Mouse (Mus musculus) cerebellum, adult (tissue): ENCODE results near the gene Pmpcb.
A peak's percentile ranks its signal among the peaks of the same experiment; 100 is the strongest.
"Not testable (repeated sequence)": the region's sequence is repeated elsewhere in the genome, so short reads cannot be mapped to it uniquely, and the experiment has no call there.

Experiments
- ATAC-seq: cut with Nextera tagmentation; 2 replicates; pipeline ENCODE4 v1.9.2; 2017; ENCODE audit warnings: mild to moderate bottlenecking, moderate library complexity, mixed read lengths; ENCODE audit not compliant: insufficient number of reproducible peaks, low FRiP score, low TSS enrichment

Gene Pmpcb

DNA sequence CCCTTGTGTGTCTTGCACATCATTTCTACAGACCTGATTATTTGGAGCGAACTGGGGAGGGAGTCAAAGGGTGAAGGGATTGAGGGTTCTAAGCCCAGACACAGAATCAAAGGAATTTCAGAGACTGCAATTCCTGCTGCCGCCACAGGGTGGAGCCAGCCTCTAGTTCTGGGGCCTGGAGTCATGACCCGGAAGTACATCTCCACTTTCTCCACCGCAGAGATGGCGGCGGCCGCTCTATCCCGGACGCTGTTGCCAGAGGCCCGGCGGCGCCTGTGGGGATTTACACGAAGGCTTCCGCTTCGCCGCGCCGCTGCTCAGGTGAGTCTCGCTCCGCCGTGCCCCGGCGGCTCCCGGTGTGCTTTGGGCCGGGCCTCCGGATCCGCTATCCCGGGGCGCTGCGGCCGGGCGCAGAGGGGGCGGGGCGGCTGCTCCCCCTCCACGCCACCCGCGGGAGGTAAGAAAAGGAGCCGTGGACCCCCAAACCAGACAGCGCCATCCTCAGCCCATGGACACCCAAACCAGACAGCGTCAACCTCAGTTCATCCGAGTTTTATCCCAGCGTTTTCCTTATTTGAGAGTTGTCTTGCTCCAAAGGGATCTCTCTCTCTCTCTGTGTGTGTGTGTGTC, at the start of gene Pmpcb:
Gene Pmpcb (plus strand): TSS at position 186 of the 630 bp plus-strand sequence.
- ATAC-seq: peak; percentile 91

DNA sequence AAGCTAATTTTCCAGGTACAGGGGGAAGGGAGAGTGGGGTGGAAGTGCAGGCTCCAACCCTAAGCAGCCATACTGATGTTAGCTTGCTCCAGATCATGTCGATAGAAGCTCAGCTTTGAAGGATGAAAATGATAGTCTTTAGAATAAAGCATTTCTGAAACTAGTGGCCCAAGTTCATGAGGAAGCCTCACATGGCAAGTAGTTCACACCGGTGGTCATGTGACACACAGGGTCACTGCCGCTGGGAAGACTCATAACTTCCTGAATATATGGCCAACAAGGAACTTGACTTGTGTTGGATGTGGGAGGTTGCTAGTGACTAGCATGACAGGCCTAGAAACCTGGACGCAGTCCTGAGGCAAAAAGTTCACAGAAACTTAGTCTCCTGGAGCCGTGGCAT, 44.7 kb upstream of the Pmpcb start:
- no peak for ATAC-seq

DNA sequence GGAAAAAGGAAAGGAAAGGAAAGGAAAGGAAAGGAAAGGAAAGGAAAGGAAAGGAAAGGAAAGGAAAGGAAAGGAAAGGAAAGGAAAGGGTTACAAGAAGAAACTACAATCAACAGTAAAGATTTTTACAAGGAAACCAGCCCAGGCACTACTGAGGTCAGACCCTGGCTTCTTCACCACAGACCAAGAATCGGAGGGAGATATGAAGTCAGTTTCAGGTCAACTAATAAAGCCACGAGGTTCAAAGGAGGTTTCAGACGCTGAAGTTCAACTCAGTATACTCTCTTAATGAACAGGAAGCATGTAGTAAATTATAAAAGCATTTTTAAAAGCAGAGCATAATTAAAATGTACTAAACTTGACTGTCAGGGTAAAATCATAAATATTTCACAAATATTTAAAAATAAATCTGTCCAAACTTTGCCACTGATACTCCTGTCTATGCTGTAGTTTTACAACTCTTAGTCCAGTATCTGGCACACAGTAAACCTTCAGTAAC, 43.5 kb upstream of the Pmpcb start:
- ATAC-seq: no peak

DNA sequence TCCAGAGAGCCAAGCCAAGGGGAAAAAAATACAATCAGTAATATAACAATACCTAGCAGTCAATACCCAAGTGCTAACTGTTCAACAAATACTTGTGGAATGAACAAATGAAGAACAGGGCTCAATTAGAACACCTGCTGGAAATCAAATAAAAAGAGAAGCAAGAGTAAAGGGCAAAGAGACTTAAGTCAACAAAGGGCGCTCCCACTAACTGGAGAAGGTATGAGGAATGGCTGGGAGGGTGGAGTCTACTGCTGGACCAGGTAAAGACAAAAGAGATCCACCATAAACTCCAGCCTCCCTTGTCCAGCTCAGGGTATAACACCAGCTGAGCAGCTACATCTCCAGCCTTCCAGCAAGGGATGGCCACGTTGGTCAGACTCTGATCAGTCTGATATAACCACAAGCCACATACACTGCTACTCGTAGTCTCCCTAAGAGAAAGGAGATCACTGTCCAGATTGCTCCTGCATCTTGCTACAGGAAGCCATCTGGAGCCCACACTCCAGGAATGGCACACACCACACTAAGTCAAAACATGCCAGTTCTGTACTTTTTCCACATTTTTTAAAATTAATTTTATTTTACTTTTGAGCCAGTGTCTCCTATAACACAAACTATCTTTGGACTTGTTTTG, 42.0 kb upstream of the Pmpcb start:
- 0 out of 2 replicates have a peak, but pooled peaks have one; percentile 20 for ATAC-seq

- not testable (repeated sequence) for ATAC-seq
These were observed 37.4 kb upstream of the Pmpcb start for GRCm38 (mm10) chr5:21699555-21699954.

DNA sequence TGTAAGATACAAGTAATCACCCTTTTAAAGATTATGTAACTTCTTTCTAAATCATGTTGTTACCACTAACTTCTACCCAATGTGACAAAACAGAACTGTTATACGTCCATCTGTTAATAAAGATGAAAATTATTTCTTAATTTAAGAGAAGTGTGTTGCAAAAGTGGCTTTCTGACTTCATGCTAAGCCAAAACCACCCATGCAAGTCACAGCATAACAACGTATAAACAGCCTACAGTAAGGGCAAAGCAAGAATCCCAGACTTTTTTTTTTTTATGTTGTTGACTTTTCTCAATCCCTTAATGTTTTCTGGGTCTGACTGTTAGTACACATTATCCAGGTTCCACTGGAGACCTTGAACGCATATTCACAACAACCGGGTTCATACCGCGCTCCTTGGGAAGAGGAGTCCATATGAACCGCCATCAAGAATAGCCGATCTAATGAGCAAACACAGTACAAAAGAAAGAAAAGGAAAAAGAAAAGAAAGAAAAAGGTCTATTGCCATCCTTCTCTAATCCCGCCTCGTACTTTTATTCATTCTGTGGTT, 36.6 kb upstream of the Pmpcb start:
- ATAC-seq: no peak

DNA sequence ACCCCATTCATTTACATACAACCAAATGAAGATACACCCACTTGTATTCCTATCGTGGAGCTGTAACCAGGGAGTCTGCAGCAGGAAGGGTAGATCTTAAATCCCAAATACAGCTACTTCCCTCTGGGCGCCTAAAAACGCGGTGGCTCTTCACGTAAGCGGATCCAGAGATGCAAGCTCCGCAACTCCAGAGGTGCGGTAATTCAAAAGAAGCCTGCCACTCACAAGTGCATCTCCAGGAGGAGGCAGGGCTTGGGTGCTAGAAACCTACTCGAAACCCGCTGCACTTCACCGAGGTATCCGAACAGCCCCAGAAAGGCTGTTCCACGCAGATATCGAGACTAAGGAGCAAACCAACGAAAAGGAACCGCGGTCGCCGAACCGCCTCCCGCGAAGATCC, 36.0 kb upstream of the Pmpcb start:
- peak; percentile 81 for ATAC-seq

DNA sequence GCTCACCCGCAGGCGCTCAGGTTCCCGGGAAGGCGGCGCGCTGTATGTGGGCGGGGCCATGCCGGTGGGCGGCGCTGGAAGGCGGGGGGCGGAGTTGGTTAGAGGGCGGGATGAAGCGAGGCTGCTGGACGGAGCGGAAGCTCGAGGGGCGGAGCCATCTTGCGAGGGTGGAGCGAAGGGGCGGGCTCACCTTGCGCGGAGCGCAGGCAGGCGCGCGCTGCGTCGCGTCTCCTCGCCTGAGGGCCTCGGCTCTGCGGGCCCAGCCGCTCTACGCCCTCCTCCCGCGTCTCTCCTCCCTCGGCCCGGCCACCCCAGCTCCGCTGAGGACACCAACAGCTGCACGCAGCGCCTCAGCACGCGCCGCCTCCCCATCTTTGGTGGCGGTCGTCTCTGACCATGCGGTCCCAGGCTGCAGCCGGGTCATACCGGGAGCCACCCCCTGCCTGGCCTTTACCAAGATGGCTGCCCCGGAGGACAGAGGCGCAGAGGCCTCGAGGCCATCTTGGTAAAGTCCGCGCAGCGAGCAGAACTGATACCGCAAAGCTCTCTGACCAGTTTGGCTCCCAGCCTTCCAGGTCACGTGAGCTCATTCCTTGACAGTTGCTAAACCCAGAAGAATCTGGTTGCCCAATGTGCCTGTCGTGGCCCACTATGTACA, 35.5 kb upstream of the Pmpcb start, which contains the start of gene Napepld:
Gene Napepld (minus strand): TSS at position 46 of the 658 bp plus-strand sequence.
- peak; percentile 94 for ATAC-seq

- ATAC-seq: no peak
These were observed 35.0 kb upstream of the Pmpcb start for GRCm38 (mm10) chr5:21702009-21702364.

DNA sequence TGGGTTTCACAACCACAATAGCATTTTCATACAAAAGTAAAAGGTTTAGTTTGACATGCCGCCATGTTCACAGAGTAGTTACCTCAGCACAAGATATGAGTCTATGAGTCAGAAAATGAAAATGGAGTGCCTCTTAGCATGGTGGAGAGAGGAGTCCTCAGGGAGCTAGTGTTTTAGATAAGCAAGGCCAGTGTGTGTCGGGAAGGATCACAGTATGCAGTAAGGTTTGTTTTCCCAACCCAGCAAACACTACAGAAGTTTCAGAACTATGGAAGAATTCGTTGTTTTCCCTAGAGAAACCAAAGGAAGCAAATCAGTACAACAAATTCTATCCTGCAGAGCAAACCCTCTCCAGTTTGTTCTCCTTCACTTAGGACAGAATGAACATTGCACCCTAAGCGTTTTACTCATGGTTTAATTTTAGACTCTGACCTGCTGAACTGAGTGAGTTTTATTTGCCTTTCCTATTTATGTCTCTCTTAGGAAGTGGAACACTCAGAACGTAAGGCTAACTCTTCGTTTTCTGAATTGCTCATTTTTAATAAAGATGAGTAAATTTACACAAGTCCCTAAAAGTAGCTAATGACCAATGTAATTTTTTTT, 34.0 kb upstream of the Pmpcb start:
- no peak for ATAC-seq

DNA sequence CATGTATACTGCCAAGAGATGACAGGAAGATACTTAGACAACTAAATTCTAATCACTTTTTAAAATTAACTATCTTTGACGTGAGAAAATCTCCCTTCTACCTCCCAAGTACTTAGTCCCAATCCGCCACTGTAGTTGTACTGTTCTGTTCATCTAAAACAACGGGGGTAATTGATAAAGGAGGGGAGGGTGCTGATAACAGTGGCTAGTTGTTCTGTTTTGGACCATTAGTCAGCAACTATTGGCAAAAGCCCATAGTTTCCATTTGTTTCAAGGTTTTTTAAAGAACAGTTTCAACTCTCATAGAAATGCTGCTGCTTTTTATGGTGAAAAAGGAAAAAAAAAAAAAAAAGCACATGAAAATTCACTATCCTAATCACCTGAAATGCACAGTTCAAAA, 33.2 kb upstream of the Pmpcb start:
- no peak for ATAC-seq

GRCm38 (mm10) chr5:21706546-21706945, 30.4 kb upstream of the Pmpcb start:
- ATAC-seq: no peak

GRCm38 (mm10) chr5:21708011-21708410, 28.9 kb upstream of the Pmpcb start:
- ATAC-seq: not testable (repeated sequence)

DNA sequence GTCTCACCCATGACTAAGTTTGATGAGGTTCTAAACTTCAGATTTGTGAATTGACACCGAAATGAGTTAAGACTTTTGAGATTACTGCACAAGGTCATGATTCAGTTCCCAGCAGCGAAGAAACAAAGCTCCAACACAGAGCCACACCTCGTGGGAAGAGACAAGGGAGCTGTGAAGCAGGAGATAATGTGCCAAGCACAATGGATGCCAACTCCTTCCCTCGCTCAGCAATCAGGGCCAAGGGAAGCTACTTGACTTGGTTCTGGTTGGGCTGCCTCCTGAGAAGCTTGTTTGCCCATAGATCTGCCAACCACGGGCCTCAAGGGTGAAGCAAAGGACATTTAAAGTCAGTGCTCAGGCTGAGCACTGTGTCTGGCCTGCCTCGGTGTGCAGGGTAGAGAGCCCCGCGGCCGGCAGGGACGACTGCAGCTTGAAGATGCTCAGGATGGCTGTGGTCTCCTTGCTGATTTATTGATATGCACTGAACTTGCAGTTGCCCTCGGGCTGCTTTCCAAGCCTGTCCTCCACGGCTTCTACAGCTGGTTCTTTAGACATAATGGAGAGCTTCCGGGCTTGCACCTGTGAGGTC, 24.7 kb upstream of the Pmpcb start:
- ATAC-seq: no peak

DNA sequence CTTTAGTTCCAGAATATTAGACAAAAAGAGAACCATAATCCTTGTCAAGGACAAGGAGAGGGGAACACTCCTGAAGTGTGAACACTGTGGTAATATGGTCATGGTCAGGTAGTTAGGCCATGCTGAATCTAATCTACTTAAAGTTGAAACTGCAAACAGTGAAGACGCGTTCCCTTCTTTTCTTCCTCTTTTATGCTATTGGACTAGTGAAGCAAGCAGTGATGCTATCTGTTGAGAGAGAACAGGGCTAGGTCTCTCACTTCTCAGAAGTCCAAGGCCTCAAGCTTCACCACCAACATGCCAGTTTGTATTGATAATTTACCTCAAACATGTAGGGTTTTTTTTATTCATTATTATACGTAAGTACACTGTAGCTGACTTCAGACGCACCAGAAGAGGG, 22.5 kb upstream of the Pmpcb start:
- no peak for ATAC-seq

GRCm38 (mm10) chr5:21717165-21717715, 19.7 kb upstream of the Pmpcb start:
- ATAC-seq: no peak

DNA sequence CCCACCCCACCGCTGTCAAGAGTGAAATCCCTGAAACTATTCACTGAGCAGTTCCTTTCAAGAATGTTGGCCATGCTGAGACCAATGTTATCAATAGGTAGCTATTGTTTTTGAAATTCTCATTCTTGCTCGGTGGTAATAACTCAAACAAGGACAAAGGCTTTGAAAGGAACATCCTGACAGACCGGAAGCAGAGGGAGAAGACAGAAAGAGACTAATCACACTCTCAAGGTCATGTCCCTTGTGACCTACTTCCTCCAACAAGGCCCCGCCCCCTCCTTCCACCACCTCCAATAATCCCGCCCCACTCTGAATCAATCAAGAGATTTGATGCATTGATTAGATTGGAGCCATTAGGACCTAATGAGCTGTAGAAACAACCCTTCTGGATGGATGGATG, 18.4 kb upstream of the Pmpcb start:
- no peak for ATAC-seq

DNA sequence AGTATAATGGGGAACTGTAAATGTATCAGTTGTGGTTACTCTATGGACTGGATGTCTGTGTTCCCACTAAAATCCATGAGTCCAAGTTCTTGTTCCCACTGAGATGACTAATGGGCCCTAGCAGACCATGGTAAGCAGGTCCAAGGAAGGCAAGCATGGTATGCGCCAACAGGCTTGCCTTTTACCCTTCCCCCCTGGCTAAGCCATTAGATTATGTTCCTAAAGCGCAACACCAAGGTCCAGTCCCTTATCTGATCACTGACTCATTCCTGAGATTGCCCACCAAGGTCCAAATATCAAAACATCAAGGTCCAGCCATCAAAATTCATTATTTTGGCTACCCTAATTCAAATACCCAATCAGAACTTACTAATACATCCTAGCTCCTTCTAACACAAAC, 17.7 kb upstream of the Pmpcb start:
- ATAC-seq: no peak

DNA sequence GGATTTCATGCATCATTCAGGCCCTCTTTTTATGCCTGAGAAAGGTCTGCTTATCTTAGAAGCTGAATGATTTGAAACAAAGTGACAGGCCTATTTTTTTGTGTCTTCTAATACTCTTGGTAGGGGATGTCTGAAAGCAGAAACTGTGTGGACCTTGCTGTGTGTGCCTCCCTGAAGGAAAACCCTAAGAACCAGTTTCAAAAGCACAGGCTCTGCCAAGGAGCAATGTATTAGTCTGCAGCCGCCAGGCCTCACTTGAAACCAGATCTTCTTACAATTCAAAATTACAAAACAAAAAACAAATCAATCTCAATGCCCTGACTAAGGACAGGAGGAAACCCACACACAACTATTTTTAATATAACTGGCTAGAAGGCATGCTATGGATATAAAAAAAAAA, 12.5 kb upstream of the Pmpcb start:
- ATAC-seq: no peak

DNA sequence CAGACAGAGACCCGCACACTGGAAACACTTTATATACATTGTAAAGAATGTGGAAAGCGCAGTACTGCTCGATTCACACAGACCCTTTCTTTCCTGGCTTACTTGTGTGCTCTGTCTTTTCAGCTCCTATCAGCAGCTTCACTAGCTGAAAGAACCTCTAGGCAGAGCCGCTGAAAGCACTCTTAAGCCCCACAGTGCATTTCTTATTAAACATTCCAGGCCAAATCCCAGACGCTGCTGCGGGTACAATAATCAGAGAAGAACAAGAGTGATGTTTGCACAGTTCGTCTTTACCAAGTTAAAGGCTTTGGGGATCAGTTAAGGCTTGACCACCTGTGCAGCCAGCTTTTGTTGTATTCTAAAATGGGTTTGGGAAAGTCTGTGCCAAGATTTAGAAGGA, 12.1 kb upstream of the Pmpcb start:
- ATAC-seq: no peak
